Mouse (Mus musculus): ENCODE data around the gene Mroh7.

The Mroh7 gene

GRCm38 (mm10) chr4:106693841-106694430, 36.8 kb downstream of the Mroh7 start:
- DNase-seq: no peak

- no peak for DNase-seq
Measured at GRCm38 (mm10) chr4:106688636-106689296, 42.0 kb downstream of the Mroh7 start.

GRCm38 (mm10) chr4:106680955-106681354, 49.8 kb downstream of the Mroh7 start:
- no peak for DNase-seq

- no peak for DNase-seq
Measured at GRCm38 (mm10) chr4:106679152-106679551, 51.6 kb downstream of the Mroh7 start.

GRCm38 (mm10) chr4:106678442-106679118, 52.1 kb downstream of the Mroh7 start, which contains the start of gene Ttc4:
Gene Ttc4, minus strand, starts transcription at chr4:106678944.
- DNase-seq: peak; percentile 84

DNA sequence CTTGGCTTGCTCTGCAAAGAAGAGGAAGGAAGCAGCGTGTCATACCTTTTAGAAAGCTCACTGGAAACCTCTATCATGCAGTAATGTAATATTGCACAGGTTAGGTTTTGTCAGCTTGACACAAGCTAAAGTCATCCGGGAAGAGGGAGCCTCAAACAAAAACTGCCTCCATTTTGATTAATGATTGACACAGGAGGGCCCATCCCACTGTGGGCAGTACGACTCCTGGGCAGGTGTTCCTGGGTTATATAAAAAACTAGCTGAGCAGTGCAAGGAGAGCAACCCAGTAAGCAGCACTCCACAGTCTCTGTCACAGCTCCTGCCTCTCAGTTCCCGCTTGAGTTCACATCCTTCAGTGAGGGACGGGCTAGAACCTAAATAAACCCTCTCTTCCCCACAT, 54.0 kb downstream of the Mroh7 start:
- DNase-seq: no peak

DNA sequence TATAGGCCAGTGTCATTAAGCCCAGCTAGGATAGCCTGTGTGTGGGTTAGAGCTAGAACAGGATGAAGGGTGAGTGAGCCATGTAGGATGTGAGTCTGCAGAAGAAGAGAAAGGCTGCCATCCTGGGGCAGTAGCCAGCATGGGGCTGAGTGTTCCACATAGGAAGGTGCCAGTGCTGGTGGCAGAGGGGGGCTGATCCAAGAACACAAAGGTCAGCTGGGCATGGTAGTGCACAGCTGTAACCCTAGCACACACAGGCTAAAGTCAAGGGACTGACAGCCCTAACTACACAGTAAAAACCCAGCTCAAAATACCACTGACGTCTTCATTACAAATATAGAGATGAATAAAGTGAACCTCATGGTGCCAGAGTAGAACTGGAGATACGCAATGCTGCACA, 64.2 kb downstream of the Mroh7 start:
- no peak for DNase-seq

- no peak for DNase-seq
Measured at GRCm38 (mm10) chr4:106665673-106666072, 65.1 kb downstream of the Mroh7 start.

DNA sequence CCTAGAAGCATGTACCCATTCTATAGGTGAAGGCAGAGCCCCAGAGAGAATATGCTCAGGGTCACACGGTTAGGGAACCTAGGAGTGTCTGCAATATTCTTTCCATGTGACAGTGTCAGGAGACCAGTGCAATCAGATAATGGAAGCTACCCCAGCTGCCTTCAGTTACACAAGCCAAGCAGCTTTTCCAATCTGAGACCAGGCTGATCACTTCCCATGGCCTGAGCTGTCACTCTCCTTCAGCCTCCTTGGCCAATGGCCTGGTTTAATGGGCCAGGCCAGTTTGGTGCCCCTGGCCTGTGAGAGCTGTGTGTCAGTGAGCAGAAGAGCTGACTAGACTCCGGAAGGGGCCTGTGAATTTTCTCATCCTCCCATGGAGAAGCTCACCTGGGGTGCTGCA, 65.5 kb downstream of the Mroh7 start:
- no peak for DNase-seq

DNA sequence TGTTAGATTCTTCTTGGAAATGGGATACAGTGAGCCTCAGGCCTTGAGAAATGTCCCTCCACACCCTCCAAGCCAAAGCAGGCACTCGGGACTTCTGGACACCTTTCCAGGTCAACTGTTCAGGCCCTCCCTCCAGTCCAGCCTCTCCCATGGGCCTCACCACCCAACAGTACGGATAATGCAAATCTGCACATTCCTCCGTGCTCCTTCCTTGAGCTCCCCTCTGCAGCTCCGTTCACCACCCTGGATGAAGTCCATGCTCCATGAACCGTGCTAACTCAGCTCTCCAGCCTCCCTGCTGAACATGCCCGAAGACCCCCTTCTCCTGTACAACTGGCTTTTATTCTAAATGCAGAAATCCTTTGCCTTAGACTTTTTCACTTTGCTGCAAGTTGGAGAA, 66.0 kb downstream of the Mroh7 start:
- no peak for DNase-seq

- no peak for DNase-seq
Measured at GRCm38 (mm10) chr4:106663956-106664470, 66.7 kb downstream of the Mroh7 start.

DNA sequence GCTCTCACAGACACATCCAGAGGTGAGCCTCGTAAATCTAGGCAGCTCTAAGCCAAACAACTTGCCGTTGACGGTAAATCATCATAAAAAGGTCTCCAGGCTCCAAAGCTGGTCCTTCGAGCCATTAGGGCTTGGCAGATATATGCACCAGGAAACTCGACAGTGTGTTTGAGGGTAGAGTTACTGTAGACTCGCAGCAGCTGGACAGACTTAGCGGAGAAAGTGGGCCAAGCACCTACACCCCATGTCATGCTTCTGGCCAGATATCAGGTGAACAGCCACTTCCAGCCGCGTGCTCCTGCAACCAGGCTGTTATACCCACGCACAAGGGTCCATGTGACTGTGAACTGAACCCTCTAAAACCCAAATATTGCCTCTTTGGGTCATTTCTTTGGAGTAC, 75.0 kb downstream of the Mroh7 start:
- no peak for DNase-seq

- no peak for DNase-seq
Measured at GRCm38 (mm10) chr4:106653051-106653450, 77.7 kb downstream of the Mroh7 start.

DNA sequence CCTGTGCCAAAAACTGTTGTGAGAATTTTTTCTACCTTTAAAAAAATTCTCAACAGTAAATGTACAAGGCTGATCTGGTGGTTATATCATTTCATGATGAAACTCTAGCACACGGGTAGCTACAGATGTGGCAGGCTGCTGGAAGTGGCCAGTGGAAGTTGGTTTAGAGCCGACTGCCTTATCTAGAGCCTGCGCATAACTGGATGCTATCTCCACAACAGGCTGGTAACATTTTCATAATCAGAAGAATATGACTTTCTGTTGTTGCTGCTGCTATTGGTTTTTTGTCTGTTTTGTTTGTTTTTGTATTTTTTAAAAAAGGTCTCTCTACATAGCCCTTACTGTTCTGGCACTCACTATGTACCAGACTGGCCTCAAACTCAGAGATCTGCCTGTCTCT, 78.2 kb downstream of the Mroh7 start:
- DNase-seq: no peak

- peak; percentile 98 for DNase-seq
Measured at GRCm38 (mm10) chr4:106650833-106651527, 79.7 kb downstream of the Mroh7 start, which contains the start of gene Pars2. Gene Pars2, plus strand, starts transcription at chr4:106651069.

- no peak for DNase-seq
Measured at GRCm38 (mm10) chr4:106647137-106647536, 83.6 kb downstream of the Mroh7 start.

GRCm38 (mm10) chr4:106645797-106646196, 84.9 kb downstream of the Mroh7 start:
- no peak for DNase-seq

- DNase-seq: no peak
Measured at GRCm38 (mm10) chr4:106644218-106644610, 86.5 kb downstream of the Mroh7 start.

- no peak for DNase-seq
Measured at GRCm38 (mm10) chr4:106643483-106644217, 87.1 kb downstream of the Mroh7 start.

DNA sequence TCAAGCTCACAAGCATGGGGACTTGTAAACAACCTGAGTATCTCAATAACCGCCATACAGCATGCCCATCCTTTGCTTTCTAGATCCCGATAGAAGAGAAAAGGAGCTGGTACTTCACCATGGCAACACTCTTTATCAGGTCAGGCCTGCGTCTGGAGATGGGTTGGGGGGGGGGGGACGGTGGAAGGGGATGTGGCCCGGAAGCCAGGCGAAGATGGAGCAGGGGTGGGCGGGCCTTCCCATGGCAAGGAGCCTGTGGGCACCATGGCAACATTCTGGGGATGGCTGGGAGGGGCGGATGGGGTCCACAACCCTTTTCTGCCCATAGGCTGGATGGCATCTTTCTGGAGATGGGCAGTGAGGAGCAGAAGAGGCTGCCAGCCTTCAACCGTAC, 96.6 kb downstream of the Mroh7 start:
- DNase-seq: no peak

GRCm38 (mm10) chr4:106633281-106634085, 97.2 kb downstream of the Mroh7 start:
- DNase-seq: no peak

DNA sequence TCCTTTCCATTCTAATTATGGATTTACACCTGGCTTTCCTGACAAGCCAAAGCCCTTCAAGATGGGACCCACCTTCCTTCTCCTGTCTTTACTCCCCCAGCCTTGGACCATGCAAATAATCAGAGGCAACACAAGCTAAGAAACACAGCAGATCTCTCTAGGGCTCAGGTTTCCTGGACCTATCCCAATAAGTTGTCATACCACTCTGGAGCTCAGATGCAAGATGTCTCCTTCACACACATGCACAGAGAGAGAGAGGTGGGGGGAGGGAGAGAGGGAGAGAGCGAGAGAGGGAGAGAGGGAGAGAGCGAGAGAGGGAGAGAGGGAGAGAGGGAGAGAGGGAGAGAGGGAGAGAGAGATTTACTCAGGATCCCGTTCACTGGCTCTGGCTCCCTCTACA, 98.4 kb downstream of the Mroh7 start:
- DNase-seq: no peak
